Mouse (Mus musculus): ENCODE measurements around the gene Slc15a3. TPM values are rescaled to one million over a fixed set of nuclear protein-coding genes. Genes with fewer than 3 reads are reported as not detected.

Slc15a3 gene
- polyA plus RNA-seq (2012; rRNA removed): 1.8 and 2.6 TPM in 2 replicates

DNA sequence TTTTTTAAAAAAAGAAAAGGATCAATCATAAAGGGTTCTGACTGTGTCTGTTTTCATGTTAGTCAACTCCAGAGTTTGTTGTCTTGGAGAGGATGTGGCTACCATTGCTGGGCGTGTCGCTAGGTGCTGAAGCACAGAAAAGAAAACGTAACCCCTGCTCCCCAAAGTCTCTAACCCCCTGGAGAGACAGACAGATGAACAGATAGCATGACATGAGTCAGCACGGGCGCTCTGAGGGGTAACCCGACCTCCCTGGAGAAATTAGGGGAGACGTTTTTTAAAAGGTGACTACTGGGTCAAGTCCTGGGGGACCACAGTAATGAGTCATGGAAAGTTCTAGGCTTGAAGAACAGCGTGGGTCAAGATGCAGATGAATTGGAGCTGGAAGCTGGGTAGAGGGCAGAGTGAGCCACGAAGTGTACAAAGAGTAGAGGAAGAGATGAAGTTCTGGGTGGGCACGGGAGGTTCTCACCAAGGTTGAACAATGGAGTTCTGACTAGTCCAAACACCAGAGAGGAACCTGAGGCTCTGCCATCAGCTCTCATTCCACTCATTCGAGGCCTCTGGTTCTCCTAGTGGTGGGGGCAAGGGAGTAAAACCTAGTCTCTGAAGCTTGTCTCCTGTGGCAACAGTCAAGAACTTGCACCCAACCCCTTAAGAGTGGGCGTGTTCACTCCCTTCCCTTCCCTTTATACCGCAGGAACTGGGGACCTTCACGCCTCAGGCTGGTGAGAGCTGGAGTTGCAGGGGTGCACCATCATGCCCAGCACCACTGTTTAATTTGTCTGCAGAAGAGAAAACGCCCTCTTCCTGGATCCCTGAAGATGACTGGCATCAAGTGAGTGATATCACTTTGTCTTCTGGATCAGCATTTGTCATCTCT, at the start of gene Slc15a3:
TSS of gene Slc15a3 (plus strand) at position 718 of the 883 bp plus-strand sequence.

DNA sequence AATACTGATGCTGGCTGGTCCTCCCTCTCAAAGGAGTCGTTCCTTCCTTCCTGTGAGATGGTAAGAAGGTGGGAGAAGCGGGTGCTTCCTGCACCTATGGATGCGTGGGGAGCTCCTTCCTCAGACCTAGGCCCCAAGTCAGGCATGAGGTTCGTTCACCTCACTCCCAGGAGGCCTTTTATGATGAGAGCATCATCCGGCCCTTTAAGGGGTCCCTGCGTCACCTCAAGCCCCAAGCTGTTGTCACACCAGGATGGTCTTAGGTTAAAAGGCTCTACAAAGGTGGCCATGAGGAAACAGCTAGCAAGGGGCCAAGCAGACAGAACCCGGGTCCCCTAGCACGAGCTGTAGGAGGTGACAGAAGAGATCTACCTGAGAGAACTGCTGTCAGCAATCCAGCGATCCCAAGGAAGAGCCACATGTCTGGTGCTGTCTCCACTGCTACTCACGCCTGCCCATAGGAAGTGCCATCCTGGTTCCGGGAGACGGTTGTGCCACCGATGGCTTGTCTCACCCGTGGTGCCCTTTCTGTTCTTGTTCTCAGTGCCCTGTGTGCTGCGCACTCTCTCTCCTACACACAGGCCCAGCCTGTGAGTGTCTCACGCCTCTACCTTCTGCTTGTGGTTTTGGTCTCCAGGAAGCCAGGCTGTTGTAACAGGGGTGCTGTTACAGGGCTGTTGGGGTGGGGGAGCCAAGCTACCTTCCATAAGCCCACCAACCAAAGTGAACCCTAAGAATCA, 9.9 kb upstream of the Slc15a3 start, which contains the start of gene Cd6:
TSS of gene Cd6 (minus strand) at position 623 of the 740 bp plus-strand sequence.

DNA sequence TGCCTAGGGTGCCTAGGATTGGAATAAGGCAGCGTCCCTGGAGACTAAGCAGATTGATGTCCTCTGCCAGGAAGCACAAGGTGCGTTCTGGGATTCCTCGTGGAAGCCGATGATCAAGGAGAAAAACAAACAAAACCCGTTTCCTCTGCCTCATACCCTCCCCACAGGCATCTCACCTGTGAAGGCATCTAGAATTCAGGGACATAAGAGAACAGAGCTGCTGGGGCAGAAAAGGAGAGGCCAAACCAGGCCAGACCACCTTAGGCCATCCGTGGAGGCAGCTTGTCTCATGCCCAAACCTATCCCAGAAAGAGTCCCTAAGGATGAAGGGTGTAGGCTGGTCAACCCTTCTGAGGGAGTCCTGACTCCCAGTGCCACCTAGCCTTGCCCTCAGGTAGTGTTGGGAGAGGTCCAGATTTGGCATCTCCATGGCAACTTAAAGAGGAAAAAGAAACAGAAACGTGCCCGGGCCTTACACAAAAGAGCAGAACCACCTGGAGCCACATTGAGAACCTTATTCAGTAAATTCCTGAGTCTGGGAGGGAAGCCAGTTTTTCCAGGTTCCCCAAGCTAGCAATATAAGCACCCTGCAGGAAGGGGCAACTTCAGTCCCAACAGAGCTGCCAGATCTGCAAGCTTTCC, 30.5 kb downstream of the Slc15a3 start, which contains the start of gene Tmem132a:
TSS of gene Tmem132a (minus strand) at position 55 of the 642 bp plus-strand sequence.

DNA sequence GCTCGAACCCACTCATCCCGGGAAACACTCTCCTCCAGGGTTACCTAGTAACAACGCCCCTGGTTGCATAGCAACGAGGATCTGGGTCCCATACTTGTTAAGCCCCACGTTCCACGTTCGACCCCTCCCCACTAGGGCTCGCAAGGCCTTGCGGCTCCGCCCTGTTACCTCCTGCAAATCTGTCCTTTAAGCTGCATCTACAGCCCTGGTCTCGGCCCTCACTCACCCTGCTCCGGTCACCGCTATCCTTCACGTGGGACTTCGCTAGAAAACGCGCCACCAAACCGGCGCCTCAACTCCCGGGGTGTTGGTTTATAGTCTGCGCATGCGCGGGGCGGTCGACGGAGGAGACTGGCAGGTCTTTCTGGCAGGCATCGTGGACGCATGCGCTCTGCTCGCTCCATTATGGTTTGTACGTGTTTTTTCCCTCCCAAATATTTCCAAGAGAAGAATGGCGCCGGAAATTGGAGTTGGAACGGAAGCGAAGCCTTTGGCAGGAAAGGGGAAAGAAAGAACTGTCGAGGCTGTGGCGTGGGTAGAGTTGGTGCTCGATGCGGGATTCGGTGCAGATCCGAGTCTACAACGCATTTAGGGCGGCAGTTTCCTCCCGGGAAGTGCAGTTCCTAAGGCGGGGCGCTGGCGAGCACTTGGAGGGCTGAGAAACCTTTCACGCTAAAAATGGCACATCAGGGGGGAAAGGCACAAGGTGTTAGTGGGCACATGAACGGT, 42.1 kb downstream of the Slc15a3 start, which contains the start of gene Tmem109:
TSS of gene Tmem109 (minus strand) at position 576 of the 729 bp plus-strand sequence.

DNA sequence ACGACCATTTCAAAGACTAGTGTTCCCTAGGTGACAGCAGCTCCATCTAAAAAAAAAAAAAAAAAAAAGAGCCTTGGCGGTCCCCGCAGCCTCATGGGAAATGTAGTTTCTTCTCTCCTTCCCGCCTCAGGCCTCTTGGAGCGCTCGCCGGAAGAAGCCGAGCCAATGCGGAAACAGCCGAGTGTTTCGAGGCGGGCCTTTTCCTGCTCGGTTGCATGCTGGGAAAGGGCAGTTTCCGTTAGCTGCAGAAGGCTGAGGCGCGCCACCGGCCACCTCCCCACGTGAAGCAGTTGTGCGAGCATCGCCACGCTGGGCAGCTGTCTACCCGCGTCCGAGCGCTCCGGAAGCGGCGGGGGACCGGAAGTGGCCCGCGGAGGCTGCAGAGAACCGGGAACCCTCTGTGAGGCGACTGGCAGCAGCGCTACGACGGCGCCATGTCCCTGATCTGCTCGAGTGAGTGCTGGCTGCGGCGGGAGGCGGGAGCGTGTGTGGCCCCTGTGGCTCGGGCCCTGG, 55.5 kb downstream of the Slc15a3 start, which contains the start of gene Prpf19:
TSS of gene Prpf19 (plus strand) at position 216 of the 513 bp plus-strand sequence.

Other genes starting within 250 kb of the Slc15a3 start
- gene Ddb1, start 234.4 kb upstream of the Slc15a3 start, polyA plus RNA-seq (2012; rRNA removed): 233 and 239 TPM in 2 replicates
- gene Tkfc, start 234.1 kb upstream of the Slc15a3 start, polyA plus RNA-seq (2012; rRNA removed): 31.3 and 36.1 TPM in 2 replicates
- gene Vwce, start 205.5 kb upstream of the Slc15a3 start, polyA plus RNA-seq (2012; rRNA removed): 1.1 and 1.3 TPM in 2 replicates
- gene Pga5, start 161.7 kb upstream of the Slc15a3 start, polyA plus RNA-seq (2012; rRNA removed): 0.06 and 0.07 TPM in 2 replicates
- 27.8 and 30.0 TPM in 2 replicates for gene Vps37c, start 151.0 kb upstream of the Slc15a3 start, polyA plus RNA-seq (2012; rRNA removed)
- gene Cd5, start 100.7 kb upstream of the Slc15a3 start, polyA plus RNA-seq (2012; rRNA removed): 0.10 and 0.18 TPM in 2 replicates
- gene Cd6, start 9.7 kb upstream of the Slc15a3 start, polyA plus RNA-seq (2012; rRNA removed): 0.03 TPM in 1 of 2 replicates, not detected in the other
- gene Tmem132a, start 30.2 kb downstream of the Slc15a3 start, polyA plus RNA-seq (2012; rRNA removed): 234 and 238 TPM in 2 replicates
- gene Tmem109, start 42.3 kb downstream of the Slc15a3 start, polyA plus RNA-seq (2012; rRNA removed): 39.1 and 49.6 TPM in 2 replicates
- gene Prpf19, start 55.5 kb downstream of the Slc15a3 start, polyA plus RNA-seq (2012; rRNA removed): 331 and 345 TPM in 2 replicates
- gene Zp1, start 80.9 kb downstream of the Slc15a3 start, polyA plus RNA-seq (2012; rRNA removed): 0.07 and 0.10 TPM in 2 replicates
- gene Ptgdr2, start 97.4 kb downstream of the Slc15a3 start, polyA plus RNA-seq (2012; rRNA removed): 0.23 and 0.28 TPM in 2 replicates
- gene Ccdc86, start 109.5 kb downstream of the Slc15a3 start, polyA plus RNA-seq (2012; rRNA removed): 5.2 and 6.1 TPM in 2 replicates
- gene Ms4a10, start 134.9 kb downstream of the Slc15a3 start, polyA plus RNA-seq (2012; rRNA removed): 0.08 TPM in 1 of 2 replicates, not detected in the other
- not detected in 2 replicates for gene Ms4a15, start 153.5 kb downstream of the Slc15a3 start, polyA plus RNA-seq (2012; rRNA removed)
- not detected in 2 replicates for gene Ms4a18, start 178.3 kb downstream of the Slc15a3 start, polyA plus RNA-seq (2012; rRNA removed)
- gene Ms4a8a, start 241.4 kb downstream of the Slc15a3 start, polyA plus RNA-seq (2012; rRNA removed): not detected in 2 replicates

All from central nervous system, embryonic 14 days (tissue).